Mouse (Mus musculus) retina, adult 2 months (tissue): ENCODE measurements at regions not wholly inside any gene's neighbourhood (a gene's known extent, or its start where the extent isn't known, plus 50 kb on each side); places are given as distances from the start of the nearest gene placed in this dataset.

ENCODE experiments used
- DNase-seq: peaks from one replicate; pipeline ENCODE4 v3.0.0-alpha.2; 2012; ENCODE audit warnings: low read depth, low spot score

DNA sequence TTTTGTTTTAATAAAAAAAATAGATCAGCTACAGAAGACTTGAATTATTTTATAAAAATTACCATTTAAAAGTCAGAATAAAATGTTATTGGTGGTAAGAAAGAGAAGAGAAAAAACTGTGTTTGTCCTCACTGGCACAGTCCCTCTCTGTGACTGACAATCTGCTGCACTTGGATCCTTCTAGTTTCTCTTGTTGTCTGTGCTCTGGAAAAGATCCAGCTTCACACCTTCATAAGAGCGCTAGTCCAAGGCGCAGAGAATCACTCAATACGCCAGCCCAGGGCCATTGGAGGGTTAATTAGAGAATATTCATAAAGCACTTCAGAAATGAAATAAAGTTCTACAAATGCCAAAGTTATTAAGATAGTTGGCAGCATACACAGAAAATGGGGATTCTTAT, 153.8 kb downstream of the Lmbrd1 start:
- no peak for DNase-seq

DNA sequence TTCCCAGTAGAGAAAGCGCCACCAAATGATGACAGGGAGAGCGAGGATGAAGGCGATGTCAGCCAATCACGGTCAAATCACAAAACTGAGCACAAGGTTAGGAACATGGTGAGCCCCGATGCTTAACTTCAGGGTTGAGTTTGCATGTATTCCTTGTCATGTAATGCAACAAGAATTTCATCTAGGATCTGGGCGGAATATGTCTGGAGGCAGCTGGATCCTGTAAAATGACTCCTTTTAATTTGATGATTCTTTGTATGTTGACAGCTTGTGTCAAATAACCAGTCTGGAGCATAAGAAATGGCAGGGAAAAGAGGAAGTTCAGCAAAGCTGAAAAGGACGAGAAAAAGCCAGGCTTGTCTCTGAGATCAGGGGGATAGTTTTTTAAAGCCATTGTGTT, 188.4 kb downstream of the Lmbrd1 start:
- no peak for DNase-seq

DNA sequence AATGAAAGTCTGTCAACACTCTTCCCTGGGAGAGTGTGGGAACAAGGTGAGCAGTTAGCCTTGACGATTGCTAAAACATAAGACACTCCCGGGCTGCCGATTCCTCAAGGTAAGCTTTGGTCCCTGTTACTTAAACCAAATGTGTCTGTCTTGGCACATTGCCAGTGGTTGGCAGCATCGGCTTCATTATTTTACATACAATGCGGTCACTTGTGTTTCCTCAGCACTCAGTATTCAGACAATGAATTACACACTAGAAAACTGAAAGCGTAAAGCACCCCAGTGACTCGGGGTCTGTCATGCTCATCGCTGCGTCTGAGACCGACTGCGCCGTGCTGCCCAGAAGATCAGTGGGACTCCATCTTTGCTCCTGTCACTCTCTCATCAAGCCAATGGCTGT, 191.3 kb downstream of the Lmbrd1 start:
- no peak for DNase-seq

DNA sequence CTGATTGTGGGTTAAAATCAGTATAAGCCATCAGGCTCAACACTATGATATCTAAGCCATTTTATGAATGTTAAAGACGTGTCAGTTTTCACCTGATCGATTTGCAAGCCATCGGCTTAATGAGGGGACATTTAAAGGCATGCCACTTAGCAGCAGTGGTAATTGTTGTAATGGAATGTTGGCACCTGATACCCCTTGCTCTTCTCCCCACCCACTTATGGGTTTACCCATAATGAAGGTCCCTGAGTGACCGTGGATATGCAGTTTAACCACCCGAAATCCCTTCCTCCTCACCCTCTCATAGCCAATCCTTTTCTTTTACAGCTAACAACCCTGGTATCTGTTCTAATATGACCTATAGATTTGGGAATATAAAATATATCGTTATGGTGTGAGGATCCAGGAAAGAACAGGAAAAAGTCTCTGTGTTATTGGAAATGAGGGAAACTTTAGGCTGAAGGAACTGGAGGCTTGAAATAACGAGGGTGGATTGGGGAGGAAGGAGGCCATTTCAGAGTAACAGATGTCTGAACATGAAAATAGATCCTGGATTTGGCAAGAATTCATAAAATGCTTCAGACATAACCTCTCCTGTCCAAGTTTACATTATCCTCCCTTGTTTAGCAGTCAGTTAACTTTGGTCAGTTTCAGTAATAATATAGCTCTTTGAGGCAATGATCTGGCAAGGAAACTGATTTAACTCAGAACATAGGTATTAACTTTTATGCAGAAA, 192.4 kb downstream of the Lmbrd1 start:
- DNase-seq, result no peak

DNA sequence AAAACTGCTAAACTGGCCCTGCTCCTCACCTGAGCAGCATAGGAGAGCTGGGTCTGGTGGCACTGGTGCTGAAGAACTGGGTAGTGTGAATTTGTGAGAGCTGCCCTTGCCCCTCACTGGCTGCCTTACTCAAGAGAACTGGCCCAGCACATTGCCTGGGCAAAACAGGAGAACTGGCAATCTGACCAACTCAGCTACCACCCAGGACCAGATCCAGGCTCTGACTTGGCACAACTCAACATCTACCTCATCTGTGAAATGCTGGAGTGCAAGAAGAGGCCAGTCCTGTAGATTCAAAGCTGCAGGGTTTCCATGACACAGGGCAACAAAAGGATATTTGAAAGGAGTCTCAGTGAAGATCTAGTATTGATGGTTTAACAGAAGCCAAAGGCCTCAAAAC, 198.6 kb downstream of the Lmbrd1 start:
- DNase-seq, result no peak

DNA sequence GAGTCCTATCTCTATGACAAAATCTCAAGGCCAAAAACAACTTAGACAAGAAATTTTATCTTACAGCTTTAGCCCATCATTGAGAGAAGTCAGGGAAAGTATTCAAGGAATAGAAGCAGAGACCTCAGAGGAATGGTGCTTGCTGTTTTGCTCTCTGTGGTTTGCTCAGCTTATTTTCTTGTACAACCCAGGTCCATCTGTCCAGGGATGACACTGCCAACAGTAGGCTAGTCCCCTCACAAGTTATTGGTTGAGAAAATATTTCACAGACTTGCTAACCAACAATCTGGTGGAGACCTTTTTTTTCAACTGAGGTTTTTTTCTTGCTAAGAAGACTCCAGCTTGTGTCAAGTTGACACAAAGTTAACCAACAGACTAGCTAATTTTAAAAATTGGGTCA, 205.2 kb downstream of the Lmbrd1 start:
- DNase-seq, result no peak

DNA sequence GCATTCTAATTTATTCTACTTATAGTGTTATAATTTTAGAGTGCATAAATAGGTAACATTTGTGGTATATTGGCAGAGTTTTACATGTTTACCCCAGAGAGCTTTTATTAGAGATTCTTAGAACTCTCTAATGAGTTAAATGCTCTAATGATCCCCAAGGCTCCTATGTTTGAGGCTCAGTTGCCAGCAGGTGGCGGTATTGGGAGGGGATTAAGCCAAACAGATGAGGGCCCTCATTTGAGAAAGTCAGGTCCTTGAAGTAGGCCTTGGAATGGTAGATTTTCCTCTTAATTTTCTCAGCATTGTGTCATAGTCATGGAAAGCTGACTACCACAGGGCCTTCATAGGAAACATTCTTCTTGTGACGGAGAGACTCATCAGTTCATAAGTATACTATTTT, 222.8 kb downstream of the Lmbrd1 start:
- DNase-seq, result peak; percentile 29

DNA sequence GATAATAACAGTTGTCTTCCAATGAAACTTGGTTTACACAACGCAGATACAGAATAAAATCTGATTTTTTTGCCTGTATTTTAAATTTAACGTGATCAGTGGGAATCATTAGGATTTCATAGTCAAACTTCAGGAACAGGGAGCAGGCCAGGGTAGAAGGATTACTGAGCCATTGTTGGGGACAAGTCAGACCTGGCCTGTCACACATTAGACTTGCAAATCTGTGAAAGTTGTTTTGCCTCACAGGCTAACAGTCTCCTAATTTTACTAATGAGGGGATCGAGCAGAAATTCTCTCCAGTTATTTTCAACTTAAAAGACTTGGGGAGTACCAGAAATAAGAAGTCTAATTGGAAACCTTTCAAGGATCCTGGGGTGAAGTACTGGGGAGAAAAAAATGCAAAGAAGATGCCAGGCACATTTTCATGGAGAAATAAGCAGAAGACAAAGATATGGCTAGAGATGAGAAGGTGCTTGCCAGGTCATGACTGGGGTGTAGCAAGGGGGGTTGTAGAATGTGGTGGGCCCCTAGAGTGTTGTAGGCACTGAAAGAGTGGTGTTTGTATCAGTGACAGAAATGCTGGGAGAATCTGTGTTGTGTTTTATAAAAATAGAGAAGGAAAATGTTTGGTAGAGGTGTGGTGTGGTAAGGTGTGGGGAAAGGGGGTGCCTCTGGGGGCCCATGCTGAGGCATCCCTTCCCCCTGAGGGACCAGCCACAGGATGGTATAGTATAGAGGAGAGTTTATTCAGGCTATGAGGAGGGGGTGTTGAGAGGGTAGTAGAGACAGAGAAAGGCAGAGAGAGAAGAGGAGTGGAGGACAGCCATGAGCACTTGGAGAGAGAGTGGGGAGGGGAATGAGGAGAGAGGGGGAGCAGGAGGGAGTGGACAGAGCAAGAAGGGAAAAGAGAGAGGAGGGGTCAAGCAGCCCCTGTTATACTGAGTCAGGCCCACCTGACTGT, 260.2 kb downstream of the Lmbrd1 start:
- DNase-seq, result no peak

DNA sequence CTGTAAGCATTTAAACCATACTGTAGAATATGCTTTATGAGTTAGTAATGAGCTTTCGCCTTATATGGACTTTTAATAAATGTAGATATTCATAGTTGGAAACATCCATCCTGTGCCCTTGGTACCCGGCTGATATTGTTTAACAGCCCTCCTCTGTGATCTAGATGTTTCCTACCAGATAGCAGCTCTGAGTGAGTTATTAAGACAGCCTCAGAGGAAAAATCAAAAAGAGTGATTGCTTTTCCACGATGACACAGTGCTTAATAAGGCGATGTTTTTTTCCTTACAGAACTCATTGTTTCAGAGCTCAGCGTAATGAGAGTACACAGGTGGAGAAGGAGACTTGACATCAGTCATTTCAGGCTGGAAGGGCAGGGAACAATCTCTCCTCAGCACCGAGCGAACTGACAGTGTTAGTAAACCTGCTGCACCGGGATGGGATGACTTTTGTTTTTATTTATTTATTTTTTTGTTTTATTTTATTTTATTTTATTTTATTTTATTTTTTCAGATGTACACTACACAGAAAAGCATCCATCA, 264.4 kb downstream of the Lmbrd1 start:
- DNase-seq, result no peak

DNA sequence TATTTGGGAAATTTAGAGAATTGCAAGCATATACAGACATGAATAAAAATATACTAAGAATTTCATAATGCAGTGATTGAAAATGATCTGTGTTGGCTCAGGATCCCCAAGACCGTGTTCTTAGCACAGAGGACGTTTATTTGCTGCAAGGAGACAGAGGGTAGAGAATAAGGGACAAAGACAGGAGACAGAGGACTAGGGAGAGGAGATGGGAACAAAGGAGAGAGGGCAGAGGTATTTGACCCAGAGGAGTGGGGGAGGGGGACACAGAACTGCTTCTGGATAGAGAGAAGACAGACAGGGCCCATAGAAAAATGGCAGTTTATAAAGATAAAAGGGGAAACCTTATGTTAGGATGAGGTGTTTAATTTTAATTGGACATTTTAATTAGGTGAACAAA, 265.0 kb downstream of the Lmbrd1 start:
- DNase-seq, result no peak

DNA sequence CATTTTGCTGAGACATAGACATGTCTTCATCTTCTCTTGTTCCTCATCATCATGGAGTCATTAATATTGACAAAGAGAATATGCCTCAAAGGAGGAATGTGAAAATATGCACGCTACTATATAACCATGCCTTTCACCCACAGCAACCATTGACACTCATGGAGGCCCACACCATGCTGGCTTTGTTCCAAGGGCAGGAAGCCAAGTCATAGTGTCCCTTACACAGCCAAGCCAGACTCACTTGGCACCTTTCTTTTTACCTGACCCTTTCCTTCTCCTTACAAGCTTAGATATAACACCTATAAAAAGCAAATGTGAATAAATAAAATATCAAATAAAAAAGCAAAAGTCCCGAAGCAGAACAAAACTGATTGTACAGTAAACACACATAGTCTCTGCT, 294.3 kb downstream of the Lmbrd1 start:
- DNase-seq, result no peak

DNA sequence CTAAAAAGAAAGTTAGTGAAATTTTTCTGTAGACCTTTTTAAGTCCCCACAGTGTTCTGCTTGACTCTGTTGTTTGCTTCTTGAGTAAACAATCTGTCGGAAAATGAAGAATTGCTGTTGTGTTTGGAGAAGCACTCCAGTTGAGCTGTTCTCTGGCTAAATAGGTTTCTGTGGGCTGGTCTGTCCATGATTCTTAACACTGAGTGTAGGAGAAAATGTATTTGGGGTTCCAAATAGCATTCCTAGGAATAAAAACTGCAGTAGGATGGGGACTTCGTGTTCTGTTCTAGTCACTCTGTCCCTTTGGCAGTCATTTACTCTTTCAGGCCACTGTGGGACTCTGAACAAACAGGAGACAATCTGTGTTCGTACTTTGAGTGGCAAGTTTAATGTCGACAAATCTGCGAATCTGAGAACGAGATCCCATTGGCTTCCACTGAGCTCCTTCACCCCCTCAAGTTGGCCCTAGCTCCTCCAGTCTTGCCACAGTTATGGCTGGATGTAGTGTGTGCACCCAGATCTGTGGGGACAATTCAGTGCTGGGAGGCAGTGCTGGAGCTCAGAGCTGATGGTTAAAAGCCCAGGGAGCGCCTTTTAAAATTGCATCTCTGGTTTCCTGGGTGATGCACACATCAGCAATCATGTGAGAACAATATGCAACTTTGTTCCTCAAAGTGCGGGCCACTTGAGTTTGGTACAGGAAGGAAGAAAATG, 330.2 kb downstream of the Lmbrd1 start:
- DNase-seq, result no peak

DNA sequence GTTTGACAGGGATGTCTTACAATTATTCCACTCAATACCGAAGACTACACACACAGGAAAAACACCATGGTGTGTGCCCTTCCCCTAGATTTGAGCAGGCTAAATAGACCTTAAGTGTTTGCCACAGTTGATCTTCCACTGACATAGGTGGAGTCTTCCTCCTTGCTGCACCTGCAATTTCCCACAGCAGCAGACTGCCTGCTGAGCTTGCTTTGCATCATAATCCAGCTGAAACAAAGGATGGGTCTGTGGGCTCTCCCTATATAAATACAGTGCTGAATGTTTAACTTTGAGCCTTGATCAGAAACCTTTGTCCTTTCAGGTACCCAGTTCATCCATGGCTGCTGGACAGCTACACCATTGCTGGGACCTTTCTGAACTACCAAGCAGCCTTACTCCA, 334.3 kb downstream of the Lmbrd1 start:
- no peak for DNase-seq
